Mouse (Mus musculus) natural killer cell, adult 2 months (primary cell): ENCODE measurements around the gene Gcm2.

ENCODE experiments used
- DNase-seq, 2 experiments: peaks; one replicate each; pipeline ENCODE4 v3.0.0; 2022; ENCODE audit warnings: low spot score in 2 of 2

Gene Gcm2

DNA sequence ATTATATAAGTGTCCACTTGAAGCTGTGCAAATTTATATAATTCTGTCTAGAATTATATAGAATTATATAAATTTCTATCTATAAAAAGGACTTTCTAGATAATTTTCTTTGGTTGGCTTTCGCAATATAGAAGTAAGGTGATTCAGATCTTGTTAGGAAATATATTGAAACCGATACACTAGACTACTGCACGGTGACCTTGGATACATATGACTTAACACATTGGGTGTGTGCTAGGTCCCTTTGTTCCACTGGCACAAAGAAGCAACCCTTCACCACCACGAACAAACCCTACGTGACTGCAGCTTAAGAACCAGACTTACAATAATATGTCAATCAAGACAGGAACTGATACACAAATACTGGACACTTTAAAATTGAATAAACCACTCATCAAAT lies 31.0 kb downstream of the Gcm2 start:
- no peak for DNase-seq

DNA sequence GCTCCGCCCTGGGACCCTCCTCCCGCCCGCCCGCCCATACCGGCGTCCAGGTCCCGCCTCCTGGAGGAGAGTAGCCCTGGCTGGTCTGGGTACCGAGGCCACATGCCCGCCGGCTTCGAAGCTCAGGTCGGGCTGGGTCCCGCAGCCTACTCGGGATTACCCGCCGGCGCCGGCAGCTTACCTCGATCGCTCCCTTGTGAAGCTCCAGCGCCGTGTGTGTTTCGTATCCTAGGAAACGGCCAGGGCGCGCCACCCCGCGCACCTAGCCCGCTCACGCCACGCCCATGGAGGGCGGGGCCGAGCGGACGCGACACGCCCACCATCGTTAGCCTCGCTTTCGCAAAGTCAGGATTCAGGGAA lies 31.4 kb downstream of the Gcm2 start, which contains the start of gene Mak:
Mak (minus strand) TSS at position 286 of the 360 bp plus-strand sequence.
- peak; percentile 13 to 40 for DNase-seq

DNA sequence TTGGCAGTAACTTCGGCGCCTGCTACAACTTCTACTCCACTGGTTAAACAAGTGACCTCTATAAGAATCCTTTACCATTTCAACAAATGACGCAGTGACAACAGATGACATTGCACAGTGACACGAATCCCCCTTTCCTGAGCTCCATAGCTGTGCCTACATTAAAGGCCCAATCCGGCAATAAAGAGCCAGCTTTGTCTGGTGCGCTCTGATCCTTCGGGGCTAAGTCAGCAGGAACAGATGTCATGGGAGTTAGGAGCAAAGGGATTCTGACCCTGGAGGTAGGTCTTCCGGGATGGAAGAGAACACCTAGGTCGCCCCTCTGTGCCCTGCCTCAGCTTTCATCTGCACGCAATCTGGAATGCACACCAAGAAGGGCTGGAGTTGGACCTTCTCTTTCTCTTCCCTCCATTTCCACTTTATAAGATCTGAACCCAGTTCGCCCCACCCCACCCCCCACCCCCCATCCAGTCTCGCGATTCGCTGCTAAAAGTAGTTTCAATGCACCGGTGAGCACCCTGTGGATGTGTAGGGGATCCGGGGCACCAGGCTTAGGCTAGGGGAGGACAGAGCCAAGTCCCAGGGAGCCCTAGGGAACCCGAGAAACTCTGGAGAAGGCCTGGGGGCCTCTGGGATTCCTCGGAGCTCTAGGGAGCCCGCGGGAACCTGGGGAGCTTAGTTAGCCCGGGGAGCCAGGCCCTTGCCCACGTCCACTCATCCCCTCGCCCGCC lies 32.0 kb downstream of the Gcm2 start:
- DNase-seq, result no peak

DNA sequence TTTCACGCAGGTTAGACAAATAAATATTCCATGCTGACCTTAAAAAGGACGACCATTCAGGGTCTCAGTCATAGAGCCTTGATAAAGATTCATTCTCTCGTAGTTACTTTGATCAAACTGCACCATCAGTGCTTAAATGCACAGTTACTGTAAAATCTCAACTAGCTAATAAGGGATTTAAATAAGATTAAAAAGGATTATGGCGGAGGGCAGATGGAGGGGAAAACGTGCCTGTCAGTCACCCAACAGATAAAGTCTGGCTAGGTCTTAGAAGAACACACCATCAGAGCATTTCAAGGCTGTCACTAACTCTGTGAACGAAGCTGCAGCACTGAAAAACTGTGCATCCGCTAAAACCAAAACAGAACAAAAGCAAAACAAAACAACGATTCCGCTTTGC lies 32.9 kb downstream of the Gcm2 start:
- DNase-seq, result no peak

DNA sequence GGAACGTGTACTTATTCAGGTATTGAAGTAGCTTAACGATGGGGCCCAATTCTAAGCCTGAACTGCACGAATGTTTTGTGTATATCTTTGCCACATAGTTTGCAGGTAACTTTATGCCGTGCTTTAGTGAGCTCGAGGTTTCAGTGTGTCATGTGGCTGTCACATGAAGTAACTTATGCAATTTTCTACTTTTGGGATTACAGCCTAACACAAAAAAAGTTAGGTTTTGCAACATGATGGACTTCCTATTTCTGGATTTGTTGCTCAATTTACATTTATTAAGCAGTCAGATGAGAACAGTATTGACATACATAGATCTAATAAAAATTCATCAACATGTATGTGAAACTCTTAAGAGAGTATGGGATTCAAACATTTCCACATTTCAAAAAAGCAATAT lies 37.0 kb downstream of the Gcm2 start:
- no peak for DNase-seq

DNA sequence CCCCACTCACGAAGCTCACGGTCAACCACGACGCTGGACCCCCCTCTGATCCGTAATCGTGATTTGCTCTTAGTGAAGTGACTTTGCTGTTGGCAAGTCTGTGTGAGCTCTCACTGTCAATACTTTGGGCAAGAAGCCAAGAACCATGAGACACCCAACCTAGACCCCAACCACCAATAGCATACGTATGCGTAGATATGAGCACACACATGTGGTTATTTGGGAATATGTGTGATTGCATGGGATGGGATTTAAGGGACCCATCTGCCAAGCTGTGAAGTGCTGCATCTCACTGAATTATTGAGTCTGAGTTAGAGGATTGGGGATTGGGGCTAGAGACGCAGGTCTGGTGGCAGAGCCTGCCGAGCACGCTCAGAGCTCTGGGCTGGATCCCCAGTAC lies 39.2 kb downstream of the Gcm2 start:
- no peak for DNase-seq

DNA sequence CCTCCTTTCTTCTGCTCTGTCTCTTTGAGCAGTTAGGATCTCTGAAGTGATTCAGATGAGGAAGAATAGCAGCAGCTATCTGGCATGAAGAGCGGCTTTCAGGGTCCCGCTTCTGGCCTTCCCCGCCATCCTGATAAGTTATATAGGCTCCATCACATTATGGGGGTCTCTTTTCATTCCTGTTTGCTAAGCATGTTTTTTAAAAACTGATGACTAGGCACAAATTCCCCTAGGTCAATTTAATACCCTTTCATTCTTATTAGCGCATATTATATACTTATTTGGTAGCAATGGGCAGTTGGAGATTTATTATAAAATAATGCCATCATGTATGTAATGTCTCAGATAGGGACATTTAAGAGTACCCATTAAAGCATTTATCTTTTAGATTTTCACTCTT lies 43.2 kb downstream of the Gcm2 start:
- no peak for DNase-seq

DNA sequence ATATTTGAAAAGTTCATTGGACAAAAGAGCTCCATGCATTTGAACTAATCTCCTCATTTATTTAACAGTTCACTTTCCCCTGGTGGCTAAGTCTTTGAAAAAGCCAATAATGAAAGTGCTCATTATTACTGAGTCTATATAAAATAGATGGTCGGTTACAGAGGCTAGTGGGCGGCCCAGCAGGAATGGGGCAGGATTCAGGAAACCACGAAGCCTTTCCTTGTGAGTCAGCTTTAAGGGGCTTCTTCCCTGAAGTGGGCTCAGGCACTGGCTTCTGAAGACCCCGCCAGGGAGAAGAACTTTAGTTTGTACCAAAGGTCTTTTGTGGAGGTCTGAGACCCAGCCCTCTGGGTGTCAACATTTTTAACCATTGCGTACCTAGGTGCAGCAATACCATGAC lies 58.9 kb downstream of the Gcm2 start:
- DNase-seq, result no peak
